Mouse (Mus musculus) cortical plate, adult 2 months (tissue): ENCODE results near the gene Syt16.
A peak's percentile ranks its signal among the peaks of the same experiment; 100 is the strongest.

Experiments used
- CTCF ChIP-seq: fragments of 200-500 bp; IDR thresholded peaks from 2 replicates; pipeline ENCODE4 v1.5.1; 2011; ENCODE audit warnings: mild to moderate bottlenecking, control low read depth, low read length; ENCODE audit not compliant: insufficient read depth; ENCODE audit errors: extremely low read depth
- POLR2A ChIP-seq: fragments of 200-500 bp; IDR thresholded peaks from 2 replicates; pipeline ENCODE4 v1.6.1; 2011; ENCODE audit warnings: mild to moderate bottlenecking, low read length, control low read depth; ENCODE audit not compliant: insufficient read depth; ENCODE audit errors: extremely low read depth

DNA sequence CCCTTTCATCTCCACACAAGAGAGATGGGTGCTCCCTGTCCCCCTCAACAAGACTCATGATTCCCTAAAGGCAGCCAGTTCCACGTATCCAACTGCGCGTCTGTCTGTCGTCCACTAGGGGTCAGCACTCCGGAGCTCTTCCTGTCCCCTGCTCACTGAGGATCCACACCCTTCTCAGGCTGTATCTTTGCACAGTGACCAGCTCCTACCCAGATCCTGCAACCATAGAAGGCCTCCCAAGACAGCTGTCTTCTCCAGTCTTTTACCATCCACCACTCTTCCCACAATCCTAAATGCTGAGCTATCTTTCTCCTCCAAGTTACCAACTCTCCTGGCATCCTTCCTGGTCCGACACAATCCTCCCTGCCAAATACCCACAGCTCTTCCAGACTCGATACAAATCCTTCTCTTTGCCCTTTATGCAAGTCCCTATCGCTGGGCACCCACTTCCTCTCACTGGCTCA, 12.0 kb downstream of the Syt16 start:
- TF ChIP-seq POLR2A (no peak), CTCF (peak; percentile 74)
